In the genomic region with DNA sequence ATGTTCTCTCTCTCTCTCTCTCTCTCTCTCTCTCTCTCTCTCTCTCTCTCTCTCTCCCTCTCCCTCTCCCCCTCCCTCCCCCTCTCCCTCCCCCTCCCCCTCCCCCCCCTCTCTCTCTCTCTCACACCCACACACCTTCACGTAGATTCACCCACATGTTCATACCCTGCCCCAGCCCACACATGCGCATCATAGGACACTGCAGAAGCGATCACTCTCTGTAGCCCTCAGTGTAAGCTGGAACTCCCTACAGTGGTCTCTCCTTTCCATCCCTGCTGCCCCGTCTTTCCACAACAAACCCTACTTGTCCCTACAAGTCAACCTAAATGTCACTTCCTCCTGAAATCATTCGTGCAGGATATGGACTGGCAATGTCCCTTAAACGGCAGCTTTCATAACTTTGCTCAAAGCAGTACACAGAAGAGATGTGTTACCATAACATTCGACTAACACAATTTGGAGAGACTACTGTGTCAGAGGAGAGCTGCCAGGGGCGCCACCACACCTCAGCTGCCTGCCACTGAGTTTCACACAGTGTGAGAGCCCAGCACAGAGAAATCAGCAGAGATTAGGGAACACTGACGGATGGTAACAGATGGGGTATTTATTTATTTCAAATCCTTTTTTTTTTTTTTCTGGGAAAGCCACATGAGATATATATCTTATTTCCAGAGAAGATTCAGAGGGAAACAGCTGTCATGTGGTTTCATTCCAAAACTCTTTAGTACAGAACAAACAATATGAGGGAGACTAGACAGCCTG, we compare ENCODE assay signal across 17 mouse cellular contexts.
DNase-seq lines count a peak whose midpoint lies in the region; ATAC-seq lines count a peak whose summit lies in the region.
"Had no signal": no experiment of that assay in that cellular context is flagged by ENCODE, and none has a peak within 500 bp of the region (broad histone marks: within the 10 kb centered on the region; RNA-seq: fewer than 3 reads in every experiment).

No protein-coding gene starts in this region.

- no peaks in the 10 kb centered on the region for H3K9me3 ChIP-seq in forebrain, embryonic 14.5 days (replicated peaks; ENCODE audit: control insufficient read depth, low read length)
- no peaks in the 10 kb centered on the region for H3K9me3 ChIP-seq in forebrain, embryonic 10.5 days
- no peaks in the 10 kb centered on the region for H3K9me3 ChIP-seq in liver, embryonic 11.5 days (ENCODE audit: control insufficient read depth, low read length)
- H3K9me3 ChIP-seq: embryonic facial prominence, embryonic 13.5 days; limb, embryonic 12.5 days; lung, embryonic 15.5 days had no signal

- no peak overlapping the region for H3K27ac ChIP-seq in forebrain, embryonic 14.5 days (ENCODE audit: low read depth, low read length)
- no peak overlapping the region for H3K27ac ChIP-seq in forebrain, embryonic 10.5 days
- H3K27ac ChIP-seq in liver, embryonic 11.5 days (ENCODE audit: low read depth, low read length) = no peak overlapping the region
- H3K27ac ChIP-seq: embryonic facial prominence, embryonic 13.5 days; hindbrain, embryonic 14.5 days; limb, embryonic 12.5 days; lung, embryonic 15.5 days had no signal

- H3K4me3 ChIP-seq in forebrain, embryonic 14.5 days (ENCODE audit: low read depth, low read length) = no peak overlapping the region
- H3K4me3 ChIP-seq in forebrain, embryonic 10.5 days = no peak overlapping the region
- no peak overlapping the region for H3K4me3 ChIP-seq in liver, embryonic 11.5 days (ENCODE audit: low read depth, low read length)
- H3K4me3 ChIP-seq: embryonic facial prominence, embryonic 13.5 days; limb, embryonic 12.5 days; lung, embryonic 15.5 days had no signal

- peak; percentile 91; the same call in 1 of the 2 replicates for ATAC-seq in forebrain, embryonic 14.5 days
- no peak for ATAC-seq in liver, embryonic 11.5 days (replicated peaks; ENCODE audit: low FRiP score)
- ATAC-seq: midbrain, embryonic 16.5 days; Patski had no signal

- H3K36me3 ChIP-seq in forebrain, embryonic 14.5 days (ENCODE audit: control insufficient read depth, insufficient read depth, low read length) = no peaks in the 10 kb centered on the region
- no peaks in the 10 kb centered on the region for H3K36me3 ChIP-seq in forebrain, embryonic 10.5 days (replicated peaks)
- H3K36me3 ChIP-seq in liver, embryonic 11.5 days (ENCODE audit: control insufficient read depth, insufficient read depth, low read length) = no peaks in the 10 kb centered on the region
- H3K36me3 ChIP-seq: embryonic facial prominence, embryonic 13.5 days; limb, embryonic 12.5 days; lung, embryonic 15.5 days had no signal

- DNase-seq in forebrain, embryonic 14.5 days (ENCODE audit: low spot score) = peak; percentile 75
- DNase-seq in forebrain, embryonic 10.5 days (ENCODE audit: extremely low spot score, low spot score) = no peak
- DNase-seq in layer of hippocampus, adult 9-11 months = peak; percentile 59
- no peak for DNase-seq in layer of hippocampus, adult 9-10 months (ENCODE audit: low spot score)
- DNase-seq in brain, adult 2 months (ENCODE audit: low read depth, low spot score) = peak; percentile 56
- DNase-seq in layer of hippocampus, postnatal 14 days (ENCODE audit: low spot score in 2 of 2) = peak; percentile 32 to 78
- DNase-seq in liver, embryonic 11.5 days (ENCODE audit: low spot score) = no peak
- DNase-seq: cerebellum, adult 11-12 months; kidney, adult 11 months; kidney, postnatal 10 days; thymus, postnatal 14 days had no signal

- WGBS in forebrain, embryonic 14.5 days = 78% methylated on average over 8 of the region's 9 CpGs
- 81% methylated on average over 9 of the region's 9 CpGs for WGBS in forebrain, embryonic 10.5 days
- 64% methylated on average over 9 of the region's 9 CpGs for WGBS in liver, embryonic 11.5 days

- H3K4me1 ChIP-seq in forebrain, embryonic 14.5 days (ENCODE audit: control insufficient read depth, insufficient read depth, low read length) = no peaks in the 10 kb centered on the region
- no peaks in the 10 kb centered on the region for H3K4me1 ChIP-seq in forebrain, embryonic 10.5 days
- no peaks in the 10 kb centered on the region for H3K4me1 ChIP-seq in liver, embryonic 11.5 days (replicated peaks; ENCODE audit: control insufficient read depth, insufficient read depth, low read length)
- H3K4me1 ChIP-seq: limb, embryonic 12.5 days; lung, embryonic 15.5 days had no signal

- H3K4me2 ChIP-seq in forebrain, embryonic 14.5 days (ENCODE audit: low read length) = no peak overlapping the region
- no peak overlapping the region for H3K4me2 ChIP-seq in liver, embryonic 11.5 days
- H3K4me2 ChIP-seq: embryonic facial prominence, embryonic 13.5 days; hindbrain, embryonic 14.5 days; limb, embryonic 12.5 days; lung, embryonic 15.5 days had no signal

- H3K9ac ChIP-seq in forebrain, embryonic 14.5 days (ENCODE audit: low read length) = no peak overlapping the region
- no peak overlapping the region for H3K9ac ChIP-seq in liver, embryonic 11.5 days (ENCODE audit: low read depth, low read length)
- H3K9ac ChIP-seq: embryonic facial prominence, embryonic 13.5 days; hindbrain, embryonic 14.5 days; limb, embryonic 12.5 days; lung, embryonic 15.5 days had no signal

- H3K27me3 ChIP-seq in forebrain, embryonic 14.5 days (replicated peaks; ENCODE audit: control insufficient read depth, insufficient read depth, low read length) = no peaks in the 10 kb centered on the region
- no peaks in the 10 kb centered on the region for H3K27me3 ChIP-seq in forebrain, embryonic 10.5 days (ENCODE audit: poor library complexity, severe bottlenecking)
- no peaks in the 10 kb centered on the region for H3K27me3 ChIP-seq in liver, embryonic 11.5 days (replicated peaks; ENCODE audit: control insufficient read depth, insufficient read depth, low read length)
- H3K27me3 ChIP-seq: embryonic facial prominence, embryonic 13.5 days; limb, embryonic 12.5 days; lung, embryonic 15.5 days; Patski had no signal

Comparison
In these comparisons a context has a peak if more than half of its experiments do, and no peak if none do; other contexts are left out.
1. DNase-seq: peak in forebrain, embryonic 14.5 days (single experiment), layer of hippocampus, adult 9-11 months (single experiment), brain, adult 2 months (single experiment) and layer of hippocampus, postnatal 14 days (2 of 2); none in forebrain, embryonic 10.5 days (single experiment), layer of hippocampus, adult 9-10 months (single experiment) and liver, embryonic 11.5 days (single experiment).